In genomic region chr4:139624116-139624489, GRCm38 (mm10) we compare ENCODE assay signal across 10 mouse cellular contexts. TPM values are rescaled to one million over a fixed set of nuclear protein-coding genes. Genes with fewer than 3 reads are reported as not detected.
A peak's percentile ranks its signal among the peaks of the same experiment; 100 is the strongest.
DNase-seq lines count a peak whose midpoint lies in the region; ATAC-seq and TF ChIP-seq lines count a peak whose summit lies in the region.
"Had no signal": no experiment of that assay in that cellular context is flagged by ENCODE, and none has a peak within 500 bp of the region (broad histone marks: within the 10 kb centered on the region; RNA-seq: fewer than 3 reads in every experiment).

No protein-coding gene starts in this region.

- no peak overlapping the region for H3K4me3 ChIP-seq in lung, postnatal 0 days (ENCODE audit: low read depth, low read length)
- peak overlapping the region; percentile 83 for H3K4me3 ChIP-seq in hindbrain, embryonic 15.5 days
- H3K4me3 ChIP-seq in limb, embryonic 15.5 days: peak overlapping the region; percentile 78
- peak overlapping the region; percentile 87; the same call in 1 of the 2 replicates for H3K4me3 ChIP-seq in stomach, embryonic 16.5 days (replicated peaks; ENCODE audit: low read length)

- H3K4me2 ChIP-seq in lung, postnatal 0 days (replicated peaks; ENCODE audit: low read depth, low read length): peak overlapping the region; percentile 75
- peak overlapping the region; percentile 89 for H3K4me2 ChIP-seq in hindbrain, embryonic 15.5 days
- no peak overlapping the region for H3K4me2 ChIP-seq in limb, embryonic 15.5 days
- H3K4me2 ChIP-seq in stomach, embryonic 16.5 days (ENCODE audit: low read depth, low read length): peak overlapping the region; percentile 94

- H3K27ac ChIP-seq in lung, postnatal 0 days (ENCODE audit: low read length): 0 out of 2 replicates have a peak overlapping the region, but pooled peaks have one; percentile 14
- H3K27ac ChIP-seq in hindbrain, embryonic 15.5 days (replicated peaks): no peak overlapping the region
- H3K27ac ChIP-seq in limb, embryonic 15.5 days: no peak overlapping the region
- H3K27ac ChIP-seq in stomach, embryonic 16.5 days (ENCODE audit: low read length): no peak overlapping the region

- no peak for ATAC-seq in lung, postnatal 0 days
- no peak for ATAC-seq in hindbrain, embryonic 15.5 days (ENCODE audit: low FRiP score, low read depth)
- no peak for ATAC-seq in limb, embryonic 15.5 days (ENCODE audit: insufficient number of reproducible peaks, low FRiP score, low TSS enrichment, low read depth)
- no peak for ATAC-seq in stomach, embryonic 16.5 days (ENCODE audit: insufficient read depth, low FRiP score)

- no peaks in the 10 kb centered on the region for H3K36me3 ChIP-seq in lung, postnatal 0 days (ENCODE audit: insufficient read depth, low read length)
- H3K36me3 ChIP-seq in hindbrain, embryonic 15.5 days: no peaks in the 10 kb centered on the region
- H3K36me3 ChIP-seq in limb, embryonic 15.5 days: no peaks in the 10 kb centered on the region
- no peaks in the 10 kb centered on the region for H3K36me3 ChIP-seq in stomach, embryonic 16.5 days (ENCODE audit: control insufficient read depth, insufficient read depth, low read length)

- no peaks in the 10 kb centered on the region for H3K9me3 ChIP-seq in lung, postnatal 0 days (ENCODE audit: low read length)
- no peaks in the 10 kb centered on the region for H3K9me3 ChIP-seq in hindbrain, embryonic 15.5 days
- no peaks in the 10 kb centered on the region for H3K9me3 ChIP-seq in limb, embryonic 15.5 days
- H3K9me3 ChIP-seq in stomach, embryonic 16.5 days (replicated peaks; ENCODE audit: control insufficient read depth, low read length): no peaks in the 10 kb centered on the region

- H3K4me1 ChIP-seq in lung, postnatal 0 days (ENCODE audit: insufficient read depth, low read depth, low read length): peaks cover 4% of the 10 kb centered on the region; the same call in 1 of the 2 replicates
- H3K4me1 ChIP-seq in hindbrain, embryonic 15.5 days (replicated peaks): peaks cover 28% of the 10 kb centered on the region
- H3K4me1 ChIP-seq in limb, embryonic 15.5 days: peaks cover 24% of the 10 kb centered on the region
- peaks cover 16% of the 10 kb centered on the region for H3K4me1 ChIP-seq in stomach, embryonic 16.5 days (ENCODE audit: control insufficient read depth, insufficient read depth, low read length)

- 41% methylated on average over 5 of the region's 5 CpGs for WGBS in lung, postnatal 0 days
- WGBS in hindbrain, embryonic 15.5 days: 56% methylated on average over 5 of the region's 5 CpGs
- WGBS in limb, embryonic 15.5 days: 65% methylated on average over 5 of the region's 5 CpGs
- 40% methylated on average over 5 of the region's 5 CpGs for WGBS in stomach, embryonic 16.5 days

- no peak for DNase-seq in lung, postnatal 0 days (ENCODE audit: low spot score)
- DNase-seq in lung, postnatal 14 days: no peak
- no peak for DNase-seq in gastrocnemius, adult 8-10 months (ENCODE audit: low spot score in 2 of 2)
- no peak for DNase-seq in thymus, postnatal 36 days
- no peak for DNase-seq in cerebellum, postnatal 25 days

- H3K27me3 ChIP-seq in lung, postnatal 0 days (replicated peaks; ENCODE audit: insufficient read depth, low read length): no peaks in the 10 kb centered on the region
- H3K27me3 ChIP-seq in hindbrain, embryonic 15.5 days: no peaks in the 10 kb centered on the region
- H3K27me3 ChIP-seq in limb, embryonic 15.5 days: no peaks in the 10 kb centered on the region
- no peaks in the 10 kb centered on the region for H3K27me3 ChIP-seq in stomach, embryonic 16.5 days (ENCODE audit: control insufficient read depth, insufficient read depth, low read length)

- TF ChIP-seq EP300 in lung, postnatal 0 days (IDR thresholded peaks at IDR 0.05): no peak

- no peak overlapping the region for H3K9ac ChIP-seq in lung, postnatal 0 days (replicated peaks; ENCODE audit: low read depth)
- H3K9ac ChIP-seq in hindbrain, embryonic 15.5 days: peak overlapping the region; percentile 73
- no peak overlapping the region for H3K9ac ChIP-seq in limb, embryonic 15.5 days
- peak overlapping the region; percentile 19; the same call in 1 of the 2 replicates for H3K9ac ChIP-seq in stomach, embryonic 16.5 days (ENCODE audit: low read length)

- no peak for TF ChIP-seq CTCF in lung, postnatal 0 days (IDR thresholded peaks at IDR 0.05)

RNA-seq across cellular contexts. Expression of gene Aldh4a1, which starts 1.4 kb away (rescaled TPM):
- polyA plus RNA-seq in lung, postnatal 0 days (2015; fragmentation: Nextera tagmentation; extraction: Ambion mirVana): 13.4 and 19.7 TPM in 2 replicates
- 27.5 and 29.4 TPM in 2 replicates for polyA plus RNA-seq in hindbrain, embryonic 15.5 days (2015; fragmentation: Nextera tagmentation; extraction: Ambion mirVana)
- polyA plus RNA-seq in limb, embryonic 15.5 days (2015; fragmentation: Nextera tagmentation; extraction: Ambion mirVana): 36.8 and 39.7 TPM in 2 replicates
- 35.9 and 38.0 TPM in 2 replicates for polyA plus RNA-seq in stomach, embryonic 16.5 days (2015; fragmentation: Nextera tagmentation; extraction: Ambion mirVana)
- 10 to 100 TPM; 59.0 to 74.1 (median 66.3) TPM for total RNA-seq in gastrocnemius, adult 8-10 months (2022)

RNA-seq across cellular contexts. Expression of gene Gm21969, which starts 21.1 kb away (rescaled TPM):
- not detected in 2 replicates for polyA plus RNA-seq in lung, postnatal 0 days (2015; fragmentation: Nextera tagmentation; extraction: Ambion mirVana)
- not detected in 2 replicates for polyA plus RNA-seq in hindbrain, embryonic 15.5 days (2015; fragmentation: Nextera tagmentation; extraction: Ambion mirVana)
- not detected in 2 replicates for polyA plus RNA-seq in limb, embryonic 15.5 days (2015; fragmentation: Nextera tagmentation; extraction: Ambion mirVana)
- not detected in 2 replicates for polyA plus RNA-seq in stomach, embryonic 16.5 days (2015; fragmentation: Nextera tagmentation; extraction: Ambion mirVana)
- total RNA-seq in gastrocnemius, adult 8-10 months (2022): not detected
- total RNA-seq: common myeloid progenitor, adult 5-6 weeks had no signal
- polyA plus RNA-seq: large intestine, adult 2 months had no signal

RNA-seq across cellular contexts. Expression of gene Tas1r2, which starts 29.2 kb away (rescaled TPM):
- polyA plus RNA-seq in lung, postnatal 0 days (2015; fragmentation: Nextera tagmentation; extraction: Ambion mirVana): not detected in 2 replicates
- polyA plus RNA-seq in hindbrain, embryonic 15.5 days (2015; fragmentation: Nextera tagmentation; extraction: Ambion mirVana): not detected in 2 replicates
- 0.07 and 0.08 TPM in 2 replicates for polyA plus RNA-seq in limb, embryonic 15.5 days (2015; fragmentation: Nextera tagmentation; extraction: Ambion mirVana)
- not detected in 2 replicates for polyA plus RNA-seq in stomach, embryonic 16.5 days (2015; fragmentation: Nextera tagmentation; extraction: Ambion mirVana)
- total RNA-seq in gastrocnemius, adult 8-10 months (2022): not detected
- total RNA-seq: common myeloid progenitor, adult 5-6 weeks had no signal
- polyA plus RNA-seq: large intestine, adult 2 months had no signal

Comparison
In these comparisons a context has a peak if more than half of its experiments do, and no peak if none do; other contexts are left out.
1. H3K9ac ChIP-seq: peak in hindbrain, embryonic 15.5 days (single experiment) and stomach, embryonic 16.5 days (single experiment); none in lung, postnatal 0 days (single experiment) and limb, embryonic 15.5 days (single experiment).